Mouse (Mus musculus) adrenal gland, postnatal 14 days (tissue): ENCODE measurements around the gene Gm49340. TPM values are rescaled to one million over a fixed set of nuclear protein-coding genes. Genes with fewer than 3 reads are reported as not detected.

Source experiments
- total RNA-seq: library from RNA; stranded (reverse); gene quantifications from 2 replicates; pipeline ENCODE4 v1.2.3, GENCODE M21; 2021

Gm49340 gene
- total RNA-seq, 1 experiment from 2014 or later, result not detected

Other genes starting within 250 kb of the Gm49340 start
- gene Itgae, start 239.2 kb upstream of the Gm49340 start, total RNA-seq, result 0.30 and 1.7 TPM in 2 replicates
- gene Haspin, start 191.4 kb upstream of the Gm49340 start, total RNA-seq, result 2.6 and 3.2 TPM in 2 replicates
- 12.7 and 14.2 TPM in 2 replicates for gene P2rx5, start 169.3 kb upstream of the Gm49340 start, total RNA-seq
- gene Emc6, start 152.7 kb upstream of the Gm49340 start, total RNA-seq, result 104 and 115 TPM in 2 replicates
- gene Tax1bp3, start 152.7 kb upstream of the Gm49340 start, total RNA-seq, result 69.6 and 69.7 TPM in 2 replicates
- gene Ctns, start 130.7 kb upstream of the Gm49340 start, total RNA-seq, result 12.9 and 16.6 TPM in 2 replicates
- gene Shpk, start 130.3 kb upstream of the Gm49340 start, total RNA-seq, result 10.3 and 11.8 TPM in 2 replicates
- gene Trpv1, start 95.4 kb upstream of the Gm49340 start, total RNA-seq, result 0.15 TPM in 1 of 2 replicates, not detected in the other
- 0.15 TPM in 2 replicates for gene Trpv3, start 62.4 kb upstream of the Gm49340 start, total RNA-seq
- gene Aspa, start 145 bp upstream of the Gm49340 start, total RNA-seq, result 27.6 and 38.0 TPM in 2 replicates
- 2.0 and 3.0 TPM in 2 replicates for gene Spata22, start within 50 bp of the Gm49340 start, total RNA-seq
- not detected in 2 replicates for gene Olfr20, start 21.0 kb downstream of the Gm49340 start, total RNA-seq
- not detected in 2 replicates for gene Olfr376, start 41.5 kb downstream of the Gm49340 start, total RNA-seq
- gene Olfr1, start 69.9 kb downstream of the Gm49340 start, total RNA-seq, result not detected in 2 replicates
- gene Olfr378, start 98.7 kb downstream of the Gm49340 start, total RNA-seq, result not detected in 2 replicates
- not detected in 2 replicates for gene Olfr380, start 127.8 kb downstream of the Gm49340 start, total RNA-seq
- gene Olfr381, start 161.9 kb downstream of the Gm49340 start, total RNA-seq, result not detected in 2 replicates
- gene Olfr382, start 187.5 kb downstream of the Gm49340 start, total RNA-seq, result not detected in 2 replicates